Mouse (Mus musculus) kidney, postnatal 0 days (tissue): ENCODE results near the gene Lrrc8c. TPM values are rescaled to one million over a fixed set of nuclear protein-coding genes. Genes with fewer than 3 reads are reported as not detected.

Experiments
- ATAC-seq: fragments of 200-750 bp; cut with Nextera tagmentation; replicated peaks from 2 replicates; pipeline ENCODE4 v1.8.0; 2017; ENCODE audit warnings: low read depth, moderate number of reproducible peaks, moderate TSS enrichment, moderate library complexity; ENCODE audit not compliant: low FRiP score
- DNase-seq: peaks from one replicate; pipeline ENCODE4 v3.0.0-alpha.2; 2016; ENCODE audit warnings: low spot score
- H3K27ac ChIP-seq: fragments of 300-500 bp; sonication (generic); 2 replicates; pipeline ENCODE4 v1.5.1; 2014; ENCODE audit warnings: mild to moderate bottlenecking
- H3K27me3 ChIP-seq: fragments of 300-500 bp; sonication (generic); 2 replicates; pipeline ENCODE4 v1.6.1; 2014; ENCODE audit warnings: low read length, mixed read lengths; ENCODE audit not compliant: insufficient read depth
- H3K36me3 ChIP-seq: fragments of 300-500 bp; sonication (generic); 2 replicates; pipeline ENCODE4 v1.6.1; 2014; ENCODE audit warnings: low read length, mixed read lengths; ENCODE audit not compliant: insufficient read depth
- H3K4me1 ChIP-seq: fragments of 300-500 bp; sonication (generic); replicated peaks from 2 replicates; pipeline ENCODE4 v1.6.1; 2014; ENCODE audit warnings: antibody characterized with exemption, low read length, mixed read lengths; ENCODE audit not compliant: insufficient read depth
- H3K4me2 ChIP-seq: fragments of 300-500 bp; sonication (generic); 2 replicates; pipeline ENCODE4 v1.6.1; 2014; ENCODE audit warnings: mild to moderate bottlenecking, low read length, moderate library complexity, mixed read lengths
- H3K4me3 ChIP-seq: fragments of 300-500 bp; sonication (generic); replicated peaks from 2 replicates; pipeline ENCODE4 v1.5.1; 2014; ENCODE audit warnings: low read depth, low read length
- H3K9ac ChIP-seq: fragments of 300-500 bp; sonication (generic); 2 replicates; pipeline ENCODE4 v1.6.1; 2014; ENCODE audit warnings: low read depth, low read length
- H3K9me3 ChIP-seq: fragments of 300-500 bp; sonication (generic); replicated peaks from 2 replicates; pipeline ENCODE4 v1.6.1; 2016; ENCODE audit warnings: low read length, inconsistent platforms, mixed read lengths
- CTCF ChIP-seq: IDR thresholded peaks from 2 replicates; pipeline ENCODE4 v1.5.1; 2016; ENCODE audit warnings: antibody characterized with exemption, low read depth, mild to moderate bottlenecking, moderate library complexity
- WGBS: fragments of 180-500 bp; shearing (Covaris S2); extraction: QIAGEN DNeasy Blood & Tissue Kit; methylation state at CpG from one replicate; pipeline ENCODE4 v1.1.7; 2014; 5-methylcytosine and 5-hydroxymethylcytosine counted together
- polyA plus RNA-seq: library from polyadenylated mRNA; unstranded; fragments of >200 nt; fragmentation: Nextera tagmentation; extraction: Ambion mirVana; gene quantifications from 2 replicates; pipeline ENCODE4 v1.2.1, GENCODE M21; 2015

Gene Lrrc8c
- polyA plus RNA-seq, 1 experiment from 2014 or later = 14.8 TPM

DNA sequence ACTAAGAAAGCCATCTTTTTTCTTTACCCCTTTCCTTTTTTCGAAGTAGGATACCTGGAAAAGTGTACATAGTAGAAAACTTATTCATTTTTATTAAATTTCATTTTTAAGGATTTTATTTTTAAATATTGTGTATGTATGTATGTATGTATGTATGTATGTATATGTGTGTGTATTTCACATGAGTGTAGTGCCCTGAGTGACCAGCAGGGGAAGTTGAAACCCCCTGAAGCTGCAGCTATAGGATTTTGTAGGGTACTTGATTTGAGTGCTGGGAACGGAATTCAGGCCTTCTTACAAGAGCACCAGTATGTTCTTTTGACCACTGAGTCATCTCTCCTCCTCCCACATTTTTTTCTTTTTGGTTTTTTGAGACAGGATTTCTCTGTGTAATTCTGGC, 100.5 kb downstream of the Lrrc8c start:
- Histone ChIP-seq H3K36me3 (no peaks in the 10 kb centered on the region), H3K4me1 (no peaks in the 10 kb centered on the region), H3K9me3 (no peaks in the 10 kb centered on the region), H3K27me3 (no peaks in the 10 kb centered on the region), H3K4me3 (no peak overlapping the region), H3K9ac (no peak overlapping the region), H3K4me2 (no peak overlapping the region), H3K27ac (no peak overlapping the region)
- DNase-seq (no peak), ATAC-seq (no peak)
- 93% methylated on average over 2 of the region's 2 CpGs for whole genome bisulfite sequencing
- TF ChIP-seq CTCF = no peak

DNA sequence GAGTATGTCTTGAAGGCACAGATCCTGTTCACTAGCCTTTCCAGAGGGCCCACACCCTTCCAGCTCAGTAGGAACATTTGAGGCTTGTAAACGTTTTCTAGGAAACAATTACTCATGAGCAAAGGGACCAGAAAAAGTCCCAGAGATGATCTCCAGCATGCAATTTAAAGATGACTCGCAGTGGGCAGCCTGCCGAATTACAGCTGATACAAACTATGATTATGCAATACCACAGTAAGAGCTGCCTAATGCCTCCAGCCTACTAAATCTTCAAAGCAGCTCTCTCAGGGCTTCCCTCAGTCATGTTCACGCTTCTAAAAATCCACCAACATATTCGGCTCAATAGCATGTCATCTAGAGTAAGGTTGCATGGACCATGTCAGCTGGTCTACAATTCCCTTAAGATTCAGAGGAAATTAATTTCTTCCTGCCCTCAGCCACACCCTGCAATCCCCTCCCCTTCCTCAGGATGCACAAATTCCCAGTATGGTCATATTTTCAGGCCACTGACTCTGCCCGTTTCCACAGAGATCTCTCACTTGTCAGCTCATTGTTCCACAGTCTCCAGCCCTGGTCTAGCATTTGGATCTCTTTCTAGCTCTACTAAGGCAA, 101.4 kb downstream of the Lrrc8c start:
- no peak for ATAC-seq
- no peak overlapping the region for H3K9ac ChIP-seq
- no peaks in the 10 kb centered on the region for H3K36me3 ChIP-seq
- H3K4me1 ChIP-seq = no peaks in the 10 kb centered on the region
- no peaks in the 10 kb centered on the region for H3K9me3 ChIP-seq
- no peak overlapping the region; the same call in 1 of the 2 replicates for H3K27ac ChIP-seq
- no peak overlapping the region for H3K4me2 ChIP-seq
- H3K27me3 ChIP-seq = no peaks in the 10 kb centered on the region
- no peak overlapping the region for H3K4me3 ChIP-seq
- TF ChIP-seq CTCF = no peak
- WGBS = 52% methylated on average over 6 of the region's 6 CpGs
- DNase-seq = peak; percentile 57

DNA sequence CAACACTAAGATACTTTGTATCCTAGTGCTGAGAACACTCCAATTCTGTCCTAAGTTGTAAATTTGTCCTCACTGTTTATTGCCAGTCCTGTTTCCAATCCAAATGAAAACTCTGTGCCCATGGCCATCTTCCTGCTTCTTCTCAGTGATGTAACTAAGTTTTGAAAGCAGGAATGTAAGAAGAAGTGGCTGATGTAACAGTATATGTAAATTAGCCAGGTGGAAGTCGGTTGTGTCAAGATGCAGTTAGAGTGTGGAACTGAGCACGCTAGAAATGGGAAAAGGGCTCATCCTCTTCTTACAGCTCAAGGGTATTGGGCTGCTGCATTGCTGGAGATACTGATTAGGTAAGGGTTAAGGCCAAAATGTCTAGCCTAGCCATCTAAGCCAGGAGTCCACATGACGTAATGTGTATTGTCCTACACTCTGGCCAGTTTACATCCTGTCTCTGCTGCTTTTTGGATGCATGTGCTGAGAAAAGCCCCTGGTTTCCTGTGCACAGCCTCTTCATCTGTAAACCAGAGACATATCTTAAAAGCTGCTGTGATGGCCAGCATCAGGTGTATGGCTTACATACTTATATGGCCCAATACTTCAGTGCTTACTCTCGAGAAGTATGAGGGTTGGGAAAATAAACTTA, 104.0 kb downstream of the Lrrc8c start:
- H3K4me2 ChIP-seq = no peak overlapping the region
- no peak for ATAC-seq

DNA sequence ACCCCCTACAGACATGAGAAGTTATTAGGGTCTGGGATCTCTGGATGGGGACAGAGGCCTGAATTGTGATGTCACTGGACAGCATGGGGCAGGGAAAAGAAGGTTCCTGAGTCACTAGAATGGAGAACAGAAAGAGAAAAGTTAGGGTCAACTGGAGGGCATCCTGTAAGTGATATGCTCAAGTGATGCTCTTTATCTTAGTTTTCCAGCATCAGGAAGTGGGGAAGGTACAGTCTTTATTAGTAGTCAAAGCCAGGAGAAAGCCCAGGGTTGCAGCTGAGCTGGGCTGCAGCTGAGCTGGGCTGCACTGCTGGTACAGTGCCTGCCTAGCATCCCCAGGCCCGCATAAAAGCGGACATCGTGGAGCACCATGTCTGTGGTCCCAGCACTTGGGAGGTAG, 105.1 kb downstream of the Lrrc8c start:
- Histone ChIP-seq H3K4me3 (no peak overlapping the region), H3K9me3 (no peaks in the 10 kb centered on the region), H3K4me1 (0 out of 2 replicates have a peak, but pooled peaks cover 4% of the 10 kb centered on the region), H3K9ac (no peak overlapping the region), H3K36me3 (no peaks in the 10 kb centered on the region), H3K27ac (peak overlapping the region; percentile 36; the same call in 1 of the 2 replicates), H3K4me2 (no peak overlapping the region), H3K27me3 (no peaks in the 10 kb centered on the region)
- TF ChIP-seq CTCF = no peak
- ATAC-seq (no peak), DNase-seq (no peak)
- 87% methylated on average over 3 of the region's 3 CpGs for WGBS

More for the DNA sequence above, 104.0 kb downstream of the Lrrc8c start:
- no peak for TF ChIP-seq CTCF
- Histone ChIP-seq H3K27me3 (no peaks in the 10 kb centered on the region), H3K9ac (no peak overlapping the region), H3K4me1 (0 out of 2 replicates have a peak, but pooled peaks cover 4% of the 10 kb centered on the region), H3K36me3 (no peaks in the 10 kb centered on the region), H3K4me3 (no peak overlapping the region), H3K27ac (peak overlapping the region; percentile 36; the same call in 1 of the 2 replicates), H3K9me3 (no peaks in the 10 kb centered on the region)
- 52% methylated on average over 4 of the region's 4 CpGs for WGBS
- peak; percentile 49 for DNase-seq

DNA sequence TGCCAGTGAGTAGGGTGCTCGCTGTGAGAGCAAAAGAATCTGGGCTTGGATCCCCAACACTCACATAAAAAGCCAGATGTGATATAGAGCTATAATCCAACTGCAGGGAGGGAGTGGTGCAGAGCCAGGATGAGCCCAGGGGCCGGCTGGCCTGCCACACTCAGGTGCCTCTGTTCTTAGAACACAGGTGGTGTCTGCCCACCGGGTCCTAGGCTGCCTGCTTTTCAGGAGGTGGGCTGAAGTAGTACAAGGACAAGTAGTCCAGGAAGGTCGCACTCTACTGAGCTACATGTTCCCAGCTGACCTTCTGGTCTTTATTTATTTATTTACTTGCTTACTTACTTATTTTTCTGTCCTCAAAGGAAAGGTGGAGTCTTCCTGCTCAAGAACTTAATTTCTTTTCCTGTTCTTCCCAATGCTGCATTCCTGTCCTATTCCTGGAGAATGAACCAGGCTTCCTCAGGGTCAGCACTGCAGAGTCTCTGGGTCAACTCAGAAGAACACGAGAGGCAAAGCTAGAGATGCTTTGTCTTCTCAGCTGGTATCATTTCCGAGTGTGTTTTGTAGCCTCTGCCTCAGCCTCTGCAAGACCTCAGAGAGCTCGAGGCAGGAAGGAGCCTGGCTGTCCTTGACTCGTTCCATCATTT, 106.4 kb downstream of the Lrrc8c start:
- WGBS = 64% methylated on average over 8 of the region's 8 CpGs
- DNase-seq = peak; percentile 58
- TF ChIP-seq CTCF = no peak

DNA sequence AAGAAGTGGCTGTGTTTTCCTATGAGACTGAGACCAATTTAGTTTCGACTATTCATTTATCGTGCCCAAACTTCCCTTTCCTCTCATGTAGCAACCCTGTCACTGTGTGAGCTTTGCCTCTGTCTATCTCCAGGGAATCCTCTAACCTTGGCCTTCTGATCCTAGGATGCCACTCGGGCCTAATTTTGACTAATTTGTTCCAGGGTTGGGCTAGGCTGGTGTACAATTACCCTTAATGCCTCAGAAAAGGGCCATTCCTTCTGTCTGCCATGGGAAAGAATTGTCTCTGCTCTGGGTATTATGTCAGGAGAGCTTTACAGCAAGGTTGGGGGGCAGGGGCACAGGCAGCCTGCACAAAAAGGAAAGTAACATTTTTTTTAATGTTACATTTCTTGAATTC, 107.2 kb downstream of the Lrrc8c start:
- 0 out of 2 replicates have a peak, but pooled peaks cover 4% of the 10 kb centered on the region for H3K4me1 ChIP-seq
- no peak overlapping the region for H3K4me3 ChIP-seq
- WGBS = 31% methylated on average over 3 of the region's 3 CpGs
- H3K4me2 ChIP-seq = no peak overlapping the region
- TF ChIP-seq CTCF = no peak
- no peaks in the 10 kb centered on the region for H3K9me3 ChIP-seq
- H3K27me3 ChIP-seq = no peaks in the 10 kb centered on the region
- DNase-seq (no peak), ATAC-seq (no peak)
- H3K27ac ChIP-seq = peak overlapping the region; percentile 77
- no peaks in the 10 kb centered on the region for H3K36me3 ChIP-seq
- H3K9ac ChIP-seq = 0 out of 2 replicates have a peak overlapping the region, but pooled peaks have one; percentile 8

More for the DNA sequence above, 106.4 kb downstream of the Lrrc8c start:
- peak overlapping the region; percentile 62 for H3K27ac ChIP-seq
- H3K36me3 ChIP-seq = no peaks in the 10 kb centered on the region
- H3K4me3 ChIP-seq = no peak overlapping the region
- H3K9me3 ChIP-seq = no peaks in the 10 kb centered on the region
- ATAC-seq = peak; percentile 17; the same call in 1 of the 2 replicates
- no peak overlapping the region for H3K4me2 ChIP-seq
- H3K4me1 ChIP-seq = 0 out of 2 replicates have a peak, but pooled peaks cover 4% of the 10 kb centered on the region
- H3K9ac ChIP-seq = no peak overlapping the region
- no peaks in the 10 kb centered on the region for H3K27me3 ChIP-seq
